Mouse (Mus musculus) forebrain, postnatal 0 days (tissue): ENCODE measurements around the gene Fkbp2. TPM values are rescaled to one million over a fixed set of nuclear protein-coding genes. Genes with fewer than 3 reads are reported as not detected.
A peak's percentile ranks its signal among the peaks of the same experiment; 100 is the strongest.

Experiments used
- ATAC-seq: fragments of 200-750 bp; cut with Nextera tagmentation; 2 replicates; pipeline ENCODE4 v1.8.0; 2017; ENCODE audit warnings: mild to moderate bottlenecking, moderate library complexity
- DNase-seq: peaks from one replicate; pipeline ENCODE4 v3.0.0-alpha.2; 2015
- H3K27ac ChIP-seq: fragments of 300-500 bp; sonication (generic); 2 replicates; pipeline ENCODE4 v1.5.1; 2014; ENCODE audit warnings: low read depth, mild to moderate bottlenecking, antibody characterized with exemption, low read length, moderate library complexity, mixed read lengths
- H3K27me3 ChIP-seq: fragments of 300-500 bp; sonication (generic); 2 replicates; pipeline ENCODE4 v1.6.1; 2014; ENCODE audit warnings: mild to moderate bottlenecking, low read length, mixed read lengths; ENCODE audit not compliant: insufficient read depth
- H3K36me3 ChIP-seq: fragments of 300-500 bp; sonication (generic); 2 replicates; pipeline ENCODE4 v1.6.1; 2014; ENCODE audit warnings: mild to moderate bottlenecking, moderate library complexity; ENCODE audit not compliant: insufficient read depth
- H3K4me1 ChIP-seq: fragments of 300-500 bp; sonication (generic); 2 replicates; pipeline ENCODE4 v1.6.1; 2014; ENCODE audit warnings: antibody characterized with exemption; ENCODE audit not compliant: insufficient read depth
- H3K4me2 ChIP-seq: fragments of 300-500 bp; sonication (generic); 2 replicates; pipeline ENCODE4 v1.6.1; 2014; ENCODE audit warnings: low read depth, mild to moderate bottlenecking, moderate library complexity
- H3K4me3 ChIP-seq: fragments of 300-500 bp; sonication (generic); 2 replicates; pipeline ENCODE4 v1.5.1; 2014; ENCODE audit warnings: low read depth, low read length, mixed read lengths
- H3K9ac ChIP-seq: fragments of 300-500 bp; sonication (generic); 2 replicates; pipeline ENCODE4 v1.6.1; 2014; ENCODE audit warnings: mild to moderate bottlenecking
- H3K9me3 ChIP-seq: fragments of 300-500 bp; sonication (generic); 2 replicates; pipeline ENCODE4 v1.6.1; 2016; ENCODE audit warnings: low read length
- CTCF ChIP-seq: sonication (generic); IDR thresholded peaks from 2 replicates; pipeline ENCODE4 v1.5.1; 2016; ENCODE audit warnings: antibody characterized with exemption, control low read depth, low read depth
- WGBS: fragments of 180-500 bp; shearing (Covaris S2); extraction: QIAGEN DNeasy Blood & Tissue Kit; methylation state at CpG from one replicate; pipeline ENCODE4 v1.1.7; 2014; 5-methylcytosine and 5-hydroxymethylcytosine counted together
- polyA plus RNA-seq: library from polyadenylated mRNA; unstranded; fragments of >200 nt; fragmentation: Nextera tagmentation; extraction: Ambion mirVana; gene quantifications from 2 replicates; pipeline ENCODE4 v1.2.1, GENCODE M21; 2015
- total RNA-seq: library from RNA; depleted of rRNA; stranded (reverse); fragments of >200 nt; gene quantifications from 2 replicates; pipeline ENCODE4 v1.2.3, GENCODE M21; 2014

The Fkbp2 gene
- total and polyA plus RNA-seq, 2 experiments from 2014 or later: 26.8 to 106 TPM

DNA sequence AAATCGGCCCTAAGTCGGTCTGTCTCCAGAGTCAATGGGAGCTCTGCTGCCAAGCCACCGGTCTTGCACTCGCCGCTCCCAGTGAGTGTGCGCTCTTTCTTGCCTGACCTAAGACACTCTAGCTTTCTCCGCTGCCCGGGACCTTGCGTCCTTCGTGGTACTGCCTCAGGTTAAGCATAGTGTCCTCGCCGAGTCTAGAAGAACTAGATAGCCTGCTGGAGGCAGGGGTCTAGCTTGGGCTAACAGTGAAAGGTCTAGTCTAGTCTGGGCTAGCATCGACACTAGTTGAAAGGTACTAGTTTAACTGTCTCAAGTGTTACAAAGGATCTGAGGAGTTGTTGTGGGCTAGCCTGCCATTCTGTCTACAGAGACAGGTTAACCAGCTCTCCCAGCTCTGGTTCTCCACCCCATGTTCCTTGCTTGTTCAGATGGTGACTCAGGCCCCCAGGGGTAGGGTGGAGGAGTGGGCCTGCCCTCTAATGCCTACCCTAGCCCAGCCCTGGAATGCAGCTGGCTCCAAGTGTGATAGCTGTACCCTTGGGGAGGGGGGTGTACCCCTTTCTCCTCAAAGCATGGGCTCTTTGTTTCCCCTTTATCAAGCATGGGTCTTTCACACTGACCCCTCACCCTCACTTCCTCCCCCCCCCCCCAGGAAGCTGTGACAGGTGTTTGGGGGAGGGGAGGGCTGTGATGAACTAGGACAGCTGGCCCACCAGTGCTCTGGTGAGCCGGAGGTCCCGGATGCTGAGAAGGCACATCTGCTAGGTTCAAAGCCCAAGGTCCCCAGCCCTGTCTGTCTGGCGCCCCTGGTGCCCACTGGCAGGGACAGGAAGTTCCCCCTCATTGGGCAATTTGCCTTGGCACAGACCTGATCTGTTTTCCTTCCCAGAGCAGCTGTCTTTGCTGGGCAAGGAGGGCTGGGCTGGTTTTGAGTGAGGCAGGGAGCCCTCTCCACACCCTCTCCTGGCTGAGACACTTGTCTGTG, 4.5 kb downstream of the Fkbp2 start, which contains the start of gene Plcb3:
TSS of gene Plcb3 (minus strand) at position 934 of the 985 bp plus-strand sequence.
- DNase-seq (peak; percentile 83), ATAC-seq (peak; percentile 7)
- Histone ChIP-seq H3K4me3 (peak within 1 kb of the TSS; percentile 82), H3K9me3 (no peaks in the 10 kb centered on the region), H3K4me2 (peak within 1 kb of the TSS; percentile 75), H3K9ac (peak within 1 kb of the TSS; percentile 80), H3K27ac (peak within 1 kb of the TSS; percentile 85), H3K36me3 (peaks cover 9% of the 10 kb centered on the region), H3K27me3 (no peaks in the 10 kb centered on the region), H3K4me1 (peaks cover 9% of the 10 kb centered on the region)
- WGBS: under 1% methylated on average over 16 of the region's 16 CpGs
- TF ChIP-seq CTCF: peak; percentile 63

DNA sequence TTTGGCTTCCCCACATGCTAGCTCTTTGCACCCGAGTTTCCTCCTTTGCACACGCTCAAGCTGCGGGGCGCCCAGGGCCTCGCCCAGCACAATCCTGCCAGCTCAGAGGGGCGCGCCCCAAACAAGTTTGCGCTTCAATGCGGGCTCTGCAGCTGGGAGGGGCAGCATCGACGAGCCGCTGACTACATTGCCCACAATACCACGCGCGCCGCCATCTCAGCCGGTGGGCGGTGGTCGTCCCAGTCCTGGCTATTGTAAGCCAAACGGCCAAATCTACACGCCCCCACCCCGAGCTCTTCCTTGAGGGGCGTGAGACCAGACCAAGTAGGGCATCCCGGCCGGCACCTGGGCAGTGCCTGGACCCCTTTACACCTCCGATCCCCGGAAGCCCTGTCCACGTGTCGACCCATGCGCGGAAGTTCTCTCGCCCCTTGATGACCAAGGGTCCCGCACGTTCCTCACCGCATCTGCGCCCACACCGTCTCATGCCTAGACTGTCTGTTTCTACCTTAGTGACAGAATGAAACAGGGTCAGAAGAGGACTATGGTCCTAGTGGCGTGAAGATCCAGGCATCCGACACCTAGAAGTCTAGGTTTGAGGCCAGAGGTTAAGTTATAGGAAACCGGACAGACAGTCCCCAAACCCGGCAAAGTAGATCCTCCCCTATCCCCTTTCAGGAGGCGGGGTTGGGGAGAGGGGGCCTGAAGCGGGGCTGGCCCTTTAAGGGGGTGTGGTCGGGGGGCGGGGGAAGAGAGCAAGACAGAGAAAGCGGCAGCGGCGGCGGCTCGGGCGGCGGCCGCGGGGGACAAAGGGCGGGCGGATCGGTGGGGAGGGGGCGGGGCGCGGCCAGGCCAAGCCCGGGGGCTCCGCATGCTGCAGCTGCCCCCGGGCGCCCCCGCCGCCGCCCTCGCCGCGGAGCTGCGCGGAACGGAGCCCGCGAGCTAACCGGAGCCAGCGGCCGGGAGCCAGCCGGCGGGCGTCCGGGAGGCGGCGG, 5.8 kb downstream of the Fkbp2 start, which contains the start of gene Ppp1r14b:
TSS of gene Ppp1r14b (plus strand) at position 758 of the 995 bp plus-strand sequence.
- peak; percentile 72 for ATAC-seq
- under 1% methylated on average over 70 of the region's 84 CpGs for WGBS
- H3K4me1 ChIP-seq: peaks cover 12% of the 10 kb centered on the region

DNA sequence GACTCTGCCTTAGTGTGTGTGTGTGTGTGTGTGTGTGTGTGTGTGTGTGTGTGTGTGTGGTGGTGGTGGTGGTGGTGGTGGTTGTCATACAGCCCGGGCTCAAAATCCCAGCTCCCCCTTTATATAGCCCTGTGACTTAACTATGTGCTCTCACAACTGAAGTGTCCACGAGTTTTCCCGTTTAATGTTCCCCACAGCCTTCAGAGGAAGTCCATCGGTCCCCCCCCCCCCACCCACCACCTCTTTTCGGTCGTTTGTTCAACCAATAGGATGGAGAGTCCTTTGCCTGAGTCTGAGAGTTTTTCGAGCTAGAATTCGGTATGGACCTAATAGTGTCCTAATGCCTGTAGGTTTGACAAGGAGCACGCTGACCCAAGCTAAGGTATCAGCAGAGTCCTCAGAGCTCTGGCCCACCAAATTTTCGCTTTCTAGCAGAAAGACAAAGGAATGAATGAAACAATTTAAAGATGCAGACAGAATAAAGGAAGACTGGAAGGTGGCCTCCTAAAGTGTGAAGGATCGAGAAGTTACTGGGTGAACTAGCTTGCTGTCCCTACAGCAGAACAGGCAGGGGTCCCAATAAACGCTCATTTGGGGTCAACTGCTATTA, 6.6 kb downstream of the Fkbp2 start:
- Histone ChIP-seq H3K4me1 (peaks cover 8% of the 10 kb centered on the region), H3K4me3 (peak overlapping the region; percentile 82), H3K9ac (peak overlapping the region; percentile 80), H3K27ac (peak overlapping the region; percentile 85), H3K36me3 (peaks cover 9% of the 10 kb centered on the region), H3K4me2 (peak overlapping the region; percentile 75), H3K9me3 (no peaks in the 10 kb centered on the region), H3K27me3 (no peaks in the 10 kb centered on the region)
- ATAC-seq (no peak), DNase-seq (no peak)
- TF ChIP-seq CTCF: no peak
- WGBS: 31% methylated on average over 12 of the region's 12 CpGs

More for the DNA sequence above, 5.8 kb downstream of the Fkbp2 start, which contains the start of gene Ppp1r14b:
- peaks cover 9% of the 10 kb centered on the region for H3K36me3 ChIP-seq
- DNase-seq: peak; percentile 86
- H3K4me2 ChIP-seq: peak within 1 kb of the TSS; percentile 75
- H3K9me3 ChIP-seq: no peaks in the 10 kb centered on the region
- H3K27me3 ChIP-seq: no peaks in the 10 kb centered on the region
- 0 out of 2 replicates have a peak, but pooled peaks have one; percentile 3 for TF ChIP-seq CTCF
- H3K27ac ChIP-seq: peak within 1 kb of the TSS; percentile 85
- H3K4me3 ChIP-seq: peak within 1 kb of the TSS; percentile 82
- peak within 1 kb of the TSS; percentile 80 for H3K9ac ChIP-seq

DNA sequence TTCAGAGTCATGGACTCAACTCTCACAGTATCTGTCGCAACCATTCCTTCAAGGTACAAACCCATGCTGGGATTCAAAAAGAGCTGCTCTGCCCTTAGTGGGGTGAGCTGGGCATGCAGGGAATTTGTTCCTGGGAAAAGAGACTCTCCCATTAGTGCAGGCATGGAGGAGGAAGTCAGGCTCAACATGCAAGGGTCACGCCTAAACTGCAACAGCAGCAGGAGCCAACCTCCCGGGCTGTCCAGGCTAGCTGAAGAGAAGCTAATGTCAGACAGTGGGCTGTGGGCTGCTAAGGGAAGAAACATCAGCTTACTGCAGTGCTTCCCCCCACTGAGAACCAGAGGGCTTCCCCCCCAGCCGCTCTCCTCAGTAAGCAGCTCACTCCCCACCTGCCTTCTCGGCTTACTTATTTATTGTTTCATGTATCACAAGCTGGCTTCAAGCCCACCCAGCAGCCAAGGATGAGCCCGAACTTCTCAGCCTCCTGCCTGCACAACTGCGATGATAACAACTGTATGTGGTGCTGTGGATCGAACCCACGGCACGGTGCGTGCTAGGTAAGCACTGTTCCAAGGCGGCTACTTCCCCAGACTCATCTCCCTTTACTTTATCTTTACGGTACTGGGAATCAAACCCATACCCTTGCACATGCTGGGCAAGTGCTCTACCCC, 7.9 kb downstream of the Fkbp2 start:
- H3K27me3 ChIP-seq: no peaks in the 10 kb centered on the region
- ATAC-seq (no peak), DNase-seq (no peak)
- no peaks in the 10 kb centered on the region for H3K9me3 ChIP-seq
- H3K27ac ChIP-seq: no peak overlapping the region
- no peak overlapping the region for H3K4me2 ChIP-seq
- no peaks in the 10 kb centered on the region; the same call in 1 of the 2 replicates for H3K36me3 ChIP-seq
- H3K9ac ChIP-seq: no peak overlapping the region
- peaks cover 8% of the 10 kb centered on the region; the same call in 1 of the 2 replicates for H3K4me1 ChIP-seq
- 75% methylated on average over 13 of the region's 13 CpGs for WGBS
- no peak overlapping the region for H3K4me3 ChIP-seq
- TF ChIP-seq CTCF: no peak

DNA sequence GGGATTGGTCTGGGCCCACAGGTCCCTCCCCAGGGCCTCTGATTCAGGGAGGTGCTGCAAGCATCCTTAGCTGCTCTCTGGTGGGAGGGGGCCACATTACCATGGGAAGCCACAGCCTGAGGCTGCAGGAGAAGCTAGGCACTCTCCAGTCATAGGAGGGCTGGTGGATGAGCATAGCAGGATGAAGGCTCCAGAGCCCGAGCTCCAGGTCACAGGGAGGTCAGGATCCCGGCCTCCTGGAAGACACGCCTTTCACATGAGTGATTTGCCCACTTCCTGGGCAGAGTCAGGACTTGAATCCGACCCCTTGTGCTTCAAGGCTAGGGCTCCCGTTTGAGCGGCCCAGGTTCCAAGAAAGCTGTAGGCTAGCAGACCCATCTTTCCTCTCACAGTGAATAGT, 8.7 kb downstream of the Fkbp2 start:
- Histone ChIP-seq H3K4me2 (no peak overlapping the region), H3K27me3 (no peaks in the 10 kb centered on the region), H3K4me1 (peaks cover 6% of the 10 kb centered on the region; the same call in 1 of the 2 replicates), H3K4me3 (no peak overlapping the region), H3K9me3 (no peaks in the 10 kb centered on the region), H3K9ac (no peak overlapping the region), H3K27ac (no peak overlapping the region), H3K36me3 (no peaks in the 10 kb centered on the region)
- DNase-seq (no peak), ATAC-seq (no peak)
- 58% methylated on average over 6 of the region's 6 CpGs for WGBS
- no peak for TF ChIP-seq CTCF
